Mouse (Mus musculus) frontal cortex, postnatal 25 days (tissue): Measurements from ENCODE around the gene Rbm38.

Experiments
- DNase-seq, 2 experiments: peaks; one replicate each; pipeline ENCODE4 v3.0.0; 2022; ENCODE audit warnings: low spot score in 2 of 2

The Rbm38 gene

GRCm38 (mm10) chr2:173036055-173036454 is 15.8 kb downstream of the Rbm38 start:
- no peak for DNase-seq

GRCm38 (mm10) chr2:173036611-173037010 is 16.3 kb downstream of the Rbm38 start:
- no peak for DNase-seq

DNA sequence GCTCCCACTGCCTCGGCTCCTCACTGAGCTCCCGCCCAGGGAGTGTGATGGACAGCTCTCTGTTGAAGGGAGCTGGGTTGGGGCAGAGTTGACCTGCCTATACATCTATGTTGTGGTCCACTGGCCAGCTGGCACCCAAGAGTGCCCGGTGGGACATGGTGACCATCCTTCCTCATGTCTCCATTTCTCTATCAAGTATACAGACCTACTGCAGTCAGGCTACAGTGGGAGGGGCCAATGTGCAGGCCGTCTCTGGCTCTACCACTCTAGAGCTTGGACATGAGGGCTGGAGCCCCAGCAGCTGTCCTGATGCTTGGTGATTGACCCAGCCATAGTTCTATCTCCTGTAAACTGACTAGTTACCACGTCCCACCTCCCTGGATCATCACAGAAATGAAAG is 17.0 kb downstream of the Rbm38 start:
- no peak for DNase-seq

GRCm38 (mm10) chr2:173037827-173038607 is 17.7 kb downstream of the Rbm38 start:
- no peak for DNase-seq

- DNase-seq: no peak
These were observed 18.7 kb downstream of the Rbm38 start for GRCm38 (mm10) chr2:173039041-173039440.

GRCm38 (mm10) chr2:173040803-173041202 is 20.5 kb downstream of the Rbm38 start:
- no peak for DNase-seq

DNA sequence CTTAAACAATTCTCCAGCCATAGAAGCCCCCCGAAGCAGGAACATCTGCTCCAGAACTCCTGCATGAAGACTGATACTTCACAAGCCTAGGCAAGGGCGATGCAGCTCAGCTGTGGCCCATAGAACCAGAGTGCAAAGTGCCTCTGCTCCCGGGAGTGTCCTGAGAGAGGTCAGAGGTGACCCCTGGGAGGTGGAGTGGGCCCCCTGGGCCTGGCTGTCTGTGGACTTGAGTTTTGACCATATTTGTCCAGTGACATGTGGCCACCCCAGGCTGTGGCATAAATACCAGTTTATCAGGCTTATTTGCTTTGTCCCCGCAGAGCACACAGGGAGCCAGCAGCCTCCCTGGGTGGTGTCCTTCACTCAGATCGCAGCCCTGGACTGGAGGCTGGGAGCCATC is 20.9 kb downstream of the Rbm38 start:
- DNase-seq: no peak

GRCm38 (mm10) chr2:173041893-173042292 is 21.6 kb downstream of the Rbm38 start:
- DNase-seq: no peak

DNA sequence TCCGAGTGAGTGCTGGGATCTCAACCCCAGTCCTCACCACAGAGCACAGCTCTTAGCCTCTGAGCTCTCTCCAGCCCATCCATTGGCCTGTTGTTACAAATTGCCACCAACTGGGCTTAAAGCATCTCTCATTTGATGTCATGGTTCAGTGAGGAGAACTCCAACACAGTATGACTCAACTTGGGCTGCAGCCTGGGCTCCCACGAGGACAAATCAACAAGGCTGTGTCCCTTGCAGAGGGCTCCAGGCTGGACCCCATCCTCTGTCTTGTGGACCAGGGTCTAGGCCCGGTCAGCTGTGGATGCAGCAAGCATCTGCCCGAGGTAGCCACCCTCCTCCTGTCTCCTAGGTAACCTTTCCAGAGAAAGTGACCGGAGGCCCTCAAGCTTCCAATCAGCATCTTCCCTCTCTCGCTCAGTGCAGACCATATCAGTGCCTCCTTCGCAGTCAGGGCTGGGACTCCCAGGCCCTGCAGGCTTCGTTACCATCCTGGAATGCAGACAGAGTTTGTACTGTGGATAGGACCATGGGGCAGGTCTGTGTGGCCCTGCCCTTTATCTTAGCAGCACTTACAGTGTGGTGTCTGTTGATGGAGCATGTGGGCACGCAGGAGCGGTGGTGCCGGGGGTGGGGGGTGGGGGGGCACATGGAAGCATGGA is 22.3 kb downstream of the Rbm38 start:
- no peak for DNase-seq

GRCm38 (mm10) chr2:173044198-173044970 is 24.1 kb downstream of the Rbm38 start:
- DNase-seq: no peak

GRCm38 (mm10) chr2:173046582-173047297 is 26.4 kb downstream of the Rbm38 start:
- no peak for DNase-seq

- no peak for DNase-seq
These were observed 27.2 kb downstream of the Rbm38 start for GRCm38 (mm10) chr2:173047471-173047870.

DNA sequence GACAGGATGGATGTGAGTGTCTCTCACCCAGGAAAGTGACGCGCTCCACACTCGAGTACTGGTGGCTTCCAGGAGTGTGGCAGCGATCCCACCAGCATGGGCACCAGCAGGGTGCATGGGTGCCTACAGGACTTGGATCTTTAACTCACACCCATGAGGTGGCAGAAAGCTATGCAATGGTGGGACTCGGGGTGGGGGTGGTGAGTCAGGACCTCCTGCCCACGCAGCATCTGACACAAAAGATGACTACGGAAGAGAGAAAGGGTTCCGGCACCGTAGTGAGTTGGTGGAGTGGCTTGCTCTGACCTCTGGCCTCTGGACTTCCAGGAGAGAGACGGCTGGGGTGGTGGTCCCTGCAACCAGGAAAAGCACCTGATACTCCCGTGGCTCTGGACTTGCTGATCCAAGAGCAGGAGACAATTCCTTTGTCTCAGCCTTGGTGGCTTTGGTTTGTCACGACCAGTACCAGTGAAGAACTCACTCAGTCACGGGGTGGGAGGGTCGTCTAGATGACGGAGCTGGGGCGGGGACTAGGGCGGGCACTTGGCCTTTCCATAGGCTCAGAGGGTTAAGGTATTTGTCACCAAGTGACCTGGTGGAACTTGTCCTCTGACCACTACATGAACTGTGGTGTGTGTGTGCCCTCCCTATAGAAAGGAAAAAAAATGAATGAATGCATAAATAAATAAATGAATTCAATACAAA is 27.9 kb downstream of the Rbm38 start:
- DNase-seq: no peak

- DNase-seq: no peak
These were observed 28.9 kb downstream of the Rbm38 start for GRCm38 (mm10) chr2:173049231-173049630.

DNA sequence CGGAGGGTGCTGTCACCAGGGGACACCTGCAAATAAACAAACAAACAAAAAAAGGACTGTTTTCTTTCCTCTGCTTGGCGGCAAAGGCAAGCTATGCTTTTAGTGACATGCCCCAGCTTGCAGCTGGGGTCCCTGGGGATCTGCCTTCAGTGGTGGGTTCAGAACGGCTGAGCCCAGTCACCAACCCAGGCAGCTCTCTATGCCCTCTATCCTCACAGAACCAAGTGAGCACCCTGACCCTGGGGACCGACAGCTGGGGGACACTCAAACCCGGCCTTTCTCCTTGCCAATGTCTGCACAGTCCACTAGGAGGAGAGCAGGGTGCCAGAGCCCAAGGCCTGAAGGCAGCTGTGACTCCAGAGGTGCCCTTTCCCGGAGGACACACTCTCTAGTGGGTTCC is 29.5 kb downstream of the Rbm38 start:
- DNase-seq: no peak

DNA sequence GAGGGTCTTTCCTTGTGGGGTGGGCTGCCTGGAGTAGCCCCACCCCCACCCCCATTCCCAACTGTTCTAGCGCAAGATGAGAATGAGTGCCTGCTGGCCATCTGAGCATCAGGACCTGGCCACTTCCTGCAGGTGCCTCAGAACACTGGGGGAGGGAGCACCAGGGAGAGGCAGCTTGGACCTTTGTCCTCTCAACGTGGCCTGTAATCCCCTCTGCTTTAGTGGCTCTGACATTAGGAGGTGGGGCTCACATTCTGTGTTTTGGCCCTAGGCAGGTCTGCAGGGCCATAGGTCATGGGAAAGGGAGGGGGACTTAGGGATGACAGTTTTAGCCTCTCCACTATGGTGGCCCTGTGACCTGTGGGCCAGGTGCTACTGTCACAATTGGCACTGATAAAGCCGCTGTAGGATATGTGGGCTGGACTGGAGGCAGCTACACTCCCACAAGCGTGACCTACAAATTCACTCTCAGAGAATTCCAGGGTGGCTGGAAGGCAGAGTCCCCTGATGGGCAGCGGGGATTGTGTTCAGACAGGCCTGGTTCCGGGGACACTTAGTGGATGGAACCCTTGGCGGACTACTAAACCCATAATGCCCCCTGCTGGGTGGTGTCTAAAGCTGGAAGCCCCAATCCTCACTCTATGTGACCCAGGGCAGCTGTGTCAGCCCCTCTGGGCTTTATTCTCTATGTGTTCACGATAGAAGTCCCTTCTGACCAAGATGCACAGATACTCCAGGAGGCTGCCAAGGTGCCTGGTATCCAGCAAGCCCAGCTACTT is 30.5 kb downstream of the Rbm38 start:
- no peak for DNase-seq

GRCm38 (mm10) chr2:173052881-173053280 is 32.6 kb downstream of the Rbm38 start:
- no peak for DNase-seq

GRCm38 (mm10) chr2:173053846-173054245 is 33.5 kb downstream of the Rbm38 start:
- no peak for DNase-seq

GRCm38 (mm10) chr2:173056303-173056881 is 36.1 kb downstream of the Rbm38 start:
- no peak for DNase-seq

GRCm38 (mm10) chr2:173056882-173057315 is 36.6 kb downstream of the Rbm38 start:
- DNase-seq: no peak
